Mouse (Mus musculus) kidney, embryonic 15.5 days (tissue): Measurements from ENCODE around the gene Fes. TPM values are rescaled to one million over a fixed set of nuclear protein-coding genes. Genes with fewer than 3 reads are reported as not detected.
"Not testable (repeated sequence)": the region's sequence is repeated elsewhere in the genome, so short reads cannot be mapped to it uniquely, and the experiment has no call there.

Source experiments
- ATAC-seq: fragments of 200-750 bp; cut with Nextera tagmentation; replicated peaks from 2 replicates; pipeline ENCODE4 v1.8.0; 2017; ENCODE audit warnings: moderate TSS enrichment; ENCODE audit not compliant: low FRiP score
- H3K27ac ChIP-seq: fragments of 300-500 bp; sonication (generic); 2 replicates; pipeline ENCODE4 v1.5.1; 2015; ENCODE audit warnings: mild to moderate bottlenecking, inconsistent platforms
- H3K27me3 ChIP-seq: fragments of 300-500 bp; sonication (generic); 2 replicates; pipeline ENCODE4 v1.6.1; 2015; ENCODE audit warnings: inconsistent platforms
- H3K36me3 ChIP-seq: fragments of 300-500 bp; sonication (generic); 2 replicates; pipeline ENCODE4 v1.6.1; 2015; ENCODE audit warnings: inconsistent platforms
- H3K4me1 ChIP-seq: fragments of 300-500 bp; sonication (generic); 2 replicates; pipeline ENCODE4 v1.6.1; 2015; ENCODE audit warnings: inconsistent platforms
- H3K4me2 ChIP-seq: fragments of 300-500 bp; sonication (generic); 2 replicates; pipeline ENCODE4 v1.6.1; 2015; ENCODE audit warnings: moderate library complexity, mild to moderate bottlenecking, inconsistent platforms
- H3K4me3 ChIP-seq: fragments of 300-500 bp; sonication (generic); replicated peaks from 2 replicates; pipeline ENCODE4 v1.5.1; 2015; ENCODE audit warnings: mild to moderate bottlenecking, inconsistent platforms
- H3K9ac ChIP-seq: fragments of 300-500 bp; sonication (generic); 2 replicates; pipeline ENCODE4 v1.6.1; 2015; ENCODE audit warnings: mild to moderate bottlenecking, inconsistent platforms
- H3K9me3 ChIP-seq: fragments of 300-500 bp; sonication (generic); replicated peaks from 2 replicates; pipeline ENCODE4 v1.6.1; 2016; ENCODE audit warnings: inconsistent platforms
- WGBS: fragments of 180-500 bp; shearing (Covaris S2); methylation state at CpG from one replicate; pipeline ENCODE4 v1.1.7; 2015; ENCODE audit warnings: mixed read lengths; 5-methylcytosine and 5-hydroxymethylcytosine counted together
- polyA plus RNA-seq: library from polyadenylated mRNA; unstranded; fragments of >200 nt; fragmentation: Nextera tagmentation; extraction: Ambion mirVana; gene quantifications from 2 replicates; pipeline ENCODE4 v1.2.1, GENCODE M21; 2015

Fes gene
- polyA plus RNA-seq, 1 experiment from 2014 or later = 18.5 TPM

- Histone ChIP-seq H3K27ac (peak overlapping the region; percentile 89; the same call in 1 of the 2 replicates), H3K9me3 (no peaks in the 10 kb centered on the region), H3K9ac (no peak overlapping the region), H3K4me2 (peak overlapping the region; percentile 89), H3K4me3 (peak overlapping the region; percentile 91), H3K27me3 (peaks cover 11% of the 10 kb centered on the region; the same call in 1 of the 2 replicates), H3K4me1 (peaks cover 38% of the 10 kb centered on the region), H3K36me3 (no peaks in the 10 kb centered on the region)
- ATAC-seq = no peak
- 52% methylated on average over 9 of the region's 9 CpGs for WGBS
These were observed 15.8 kb upstream of the Fes start for GRCm38 (mm10) chr7:80403551-80403950.

GRCm38 (mm10) chr7:80402651-80403321 is 15.0 kb upstream of the Fes start:
- ATAC-seq = peak; percentile 68
- H3K27me3 ChIP-seq = peaks cover 11% of the 10 kb centered on the region; the same call in 1 of the 2 replicates
- H3K4me3 ChIP-seq = peak overlapping the region; percentile 91
- H3K4me2 ChIP-seq = peak overlapping the region; percentile 89
- H3K4me1 ChIP-seq = peaks cover 38% of the 10 kb centered on the region
- 1% methylated on average over 43 of the region's 92 CpGs for WGBS
- H3K36me3 ChIP-seq = peaks cover 4% of the 10 kb centered on the region
- peak overlapping the region; percentile 91 for H3K9ac ChIP-seq
- no peaks in the 10 kb centered on the region for H3K9me3 ChIP-seq
- peak overlapping the region; percentile 89 for H3K27ac ChIP-seq

- Histone ChIP-seq H3K4me3 (peak overlapping the region; percentile 91), H3K9me3 (no peaks in the 10 kb centered on the region), H3K4me2 (peak overlapping the region; percentile 89), H3K4me1 (peaks cover 38% of the 10 kb centered on the region), H3K36me3 (peaks cover 12% of the 10 kb centered on the region), H3K27ac (peak overlapping the region; percentile 89), H3K27me3 (peaks cover 11% of the 10 kb centered on the region; the same call in 1 of the 2 replicates), H3K9ac (peak overlapping the region; percentile 91)
- under 1% methylated on average over 92 of the region's 102 CpGs for WGBS
- ATAC-seq = peak; percentile 67
These were observed 14.3 kb upstream of the Fes start for GRCm38 (mm10) chr7:80401860-80402641.

- Histone ChIP-seq H3K27me3 (peaks cover 11% of the 10 kb centered on the region; the same call in 1 of the 2 replicates), H3K4me3 (peak overlapping the region; percentile 91), H3K9ac (peak overlapping the region; percentile 91), H3K4me1 (peaks cover 38% of the 10 kb centered on the region), H3K27ac (peak overlapping the region; percentile 89), H3K9me3 (no peaks in the 10 kb centered on the region), H3K36me3 (peaks cover 19% of the 10 kb centered on the region), H3K4me2 (peak overlapping the region; percentile 89)
- 13% methylated on average over 5 of the region's 5 CpGs for WGBS
- no peak for ATAC-seq
These were observed 13.5 kb upstream of the Fes start for GRCm38 (mm10) chr7:80401041-80401859.

- Histone ChIP-seq H3K27me3 (peaks cover 6% of the 10 kb centered on the region; the same call in 1 of the 2 replicates), H3K4me3 (no peak overlapping the region; the same call in 1 of the 2 replicates), H3K36me3 (peaks cover 24% of the 10 kb centered on the region), H3K9ac (no peak overlapping the region), H3K4me1 (peaks cover 38% of the 10 kb centered on the region), H3K27ac (peak overlapping the region; percentile 89), H3K4me2 (peak overlapping the region; percentile 89), H3K9me3 (no peaks in the 10 kb centered on the region)
- ATAC-seq = no peak
- 70% methylated on average over 6 of the region's 6 CpGs for WGBS
These were observed 12.8 kb upstream of the Fes start for GRCm38 (mm10) chr7:80400571-80400970.

GRCm38 (mm10) chr7:80400099-80400498 is 12.4 kb upstream of the Fes start:
- ATAC-seq = no peak
- H3K9me3 ChIP-seq = no peaks in the 10 kb centered on the region
- peak overlapping the region; percentile 89 for H3K27ac ChIP-seq
- no peak overlapping the region for H3K9ac ChIP-seq
- H3K4me1 ChIP-seq = peaks cover 38% of the 10 kb centered on the region
- H3K27me3 ChIP-seq = 0 out of 2 replicates have a peak, but pooled peaks cover 3% of the 10 kb centered on the region
- H3K36me3 ChIP-seq = peaks cover 29% of the 10 kb centered on the region
- no peak overlapping the region for H3K4me3 ChIP-seq
- H3K4me2 ChIP-seq = peak overlapping the region; percentile 89
- WGBS = 51% methylated on average over 5 of the region's 5 CpGs

GRCm38 (mm10) chr7:80398654-80399444 is 11.1 kb upstream of the Fes start:
- H3K27ac ChIP-seq = no peak overlapping the region
- no peaks in the 10 kb centered on the region for H3K9me3 ChIP-seq
- peaks cover 33% of the 10 kb centered on the region for H3K4me1 ChIP-seq
- no peak overlapping the region for H3K4me3 ChIP-seq
- H3K27me3 ChIP-seq = 0 out of 2 replicates have a peak, but pooled peaks cover 3% of the 10 kb centered on the region
- peaks cover 39% of the 10 kb centered on the region for H3K36me3 ChIP-seq
- 81% methylated on average over 9 of the region's 9 CpGs for WGBS
- H3K9ac ChIP-seq = no peak overlapping the region
- ATAC-seq = no peak
- H3K4me2 ChIP-seq = no peak overlapping the region

GRCm38 (mm10) chr7:80397986-80398385 is 10.2 kb upstream of the Fes start:
- WGBS = 97% methylated on average over 9 of the region's 9 CpGs

GRCm38 (mm10) chr7:80396427-80396826 is 8.7 kb upstream of the Fes start:
- not testable (repeated sequence) for ATAC-seq, H3K27ac ChIP-seq, H3K27me3 ChIP-seq, H3K4me3 ChIP-seq, H3K9me3 ChIP-seq, H3K9ac ChIP-seq, H3K4me2 ChIP-seq
- H3K4me1 ChIP-seq = peaks cover 20% of the 10 kb centered on the region
- H3K36me3 ChIP-seq = peaks cover 63% of the 10 kb centered on the region
- 86% methylated on average over 4 of the region's 4 CpGs for WGBS

More at GRCm38 (mm10) chr7:80397986-80398385, 10.2 kb upstream of the Fes start:
- Histone ChIP-seq H3K9me3 (no peaks in the 10 kb centered on the region), H3K27ac (no peak overlapping the region), H3K4me2 (no peak overlapping the region), H3K9ac (no peak overlapping the region), H3K4me3 (no peak overlapping the region), H3K36me3 (peaks cover 48% of the 10 kb centered on the region), H3K27me3 (no peaks in the 10 kb centered on the region), H3K4me1 (peaks cover 25% of the 10 kb centered on the region)
- no peak for ATAC-seq

- peaks cover 80% of the 10 kb centered on the region for H3K36me3 ChIP-seq
- H3K4me3 ChIP-seq = no peak overlapping the region
- H3K27ac ChIP-seq = no peak overlapping the region
- ATAC-seq = no peak
- H3K9me3 ChIP-seq = no peaks in the 10 kb centered on the region
- 91% methylated on average over 4 of the region's 4 CpGs for WGBS
- no peak overlapping the region for H3K4me2 ChIP-seq
- 0 out of 2 replicates have a peak, but pooled peaks cover 3% of the 10 kb centered on the region for H3K4me1 ChIP-seq
- no peak overlapping the region for H3K9ac ChIP-seq
- no peaks in the 10 kb centered on the region for H3K27me3 ChIP-seq
These were observed 6.9 kb upstream of the Fes start for GRCm38 (mm10) chr7:80394600-80394999.

GRCm38 (mm10) chr7:80392119-80392518 is 4.4 kb upstream of the Fes start:
- H3K4me1 ChIP-seq = peaks cover 19% of the 10 kb centered on the region
- ATAC-seq = no peak
- peaks cover 69% of the 10 kb centered on the region for H3K36me3 ChIP-seq
- H3K27me3 ChIP-seq = no peaks in the 10 kb centered on the region
- H3K9me3 ChIP-seq = no peaks in the 10 kb centered on the region
- 90% methylated on average over 15 of the region's 15 CpGs for WGBS
- H3K4me3 ChIP-seq = no peak overlapping the region
- no peak overlapping the region for H3K9ac ChIP-seq
- H3K27ac ChIP-seq = no peak overlapping the region
- H3K4me2 ChIP-seq = no peak overlapping the region
